Mouse (Mus musculus) megakaryocyte, embryonic 14.5 days (primary cell): Measurements from ENCODE around the gene 1700037H04Rik. TPM values are rescaled to one million over a fixed set of nuclear protein-coding genes. Genes with fewer than 3 reads are reported as not detected.

Experiments used
- H3K27me3 ChIP-seq: replicated peaks from 2 replicates; pipeline ENCODE3; 2012; ENCODE audit warnings: inconsistent platforms
- H3K36me3 ChIP-seq: replicated peaks from 2 replicates; pipeline ENCODE3; 2012; ENCODE audit warnings: low read length, inconsistent platforms, mixed read lengths
- H3K4me1 ChIP-seq: 2 replicates; pipeline ENCODE4 v1.6.1; 2012; ENCODE audit warnings: inconsistent platforms
- H3K4me3 ChIP-seq: replicated peaks from 2 replicates; pipeline ENCODE3; 2012; ENCODE audit warnings: moderate library complexity, mild to moderate bottlenecking, inconsistent platforms
- H3K9me3 ChIP-seq: 2 replicates; pipeline ENCODE4 v1.6.1; 2012; ENCODE audit warnings: inconsistent platforms
- FLI1 ChIP-seq: IDR thresholded peaks from 2 replicates; pipeline ENCODE4 v1.6.1; 2012; ENCODE audit warnings: low read length, inconsistent platforms, mixed read lengths
- GATA1 ChIP-seq: IDR thresholded peaks from 3 replicates; pipeline ENCODE4 v1.6.1; 2012; ENCODE audit warnings: mixed read lengths, low read length, inconsistent platforms, borderline replicate concordance
- polyA plus RNA-seq: library from polyadenylated mRNA; stranded (reverse); fragments of >175 nt; gene quantifications from 2 replicates; pipeline ENCODE4 v1.2.3, GENCODE M21; 2012; ENCODE audit warnings: low replicate concordance; ENCODE audit not compliant: insufficient read depth

The 1700037H04Rik gene
- polyA plus RNA-seq, 1 experiment = 322 TPM

GRCm38 (mm10) chr2:131179990-131180587, 20.2 kb upstream of the 1700037H04Rik start, which contains the start of gene Cenpb:
TSS of gene Cenpb (minus strand) at chr2:131180067.
- peaks cover 34% of the 10 kb centered on the region for H3K36me3 ChIP-seq
- TF ChIP-seq FLI1 = no peak
- no peak for TF ChIP-seq GATA1
- H3K4me1 ChIP-seq = peaks cover 53% of the 10 kb centered on the region
- peak within 1 kb of the TSS; percentile 97 for H3K4me3 ChIP-seq
- no peaks in the 10 kb centered on the region for H3K9me3 ChIP-seq
- no peaks in the 10 kb centered on the region for H3K27me3 ChIP-seq

GRCm38 (mm10) chr2:131179246-131179886, 19.5 kb upstream of the 1700037H04Rik start:
- Histone ChIP-seq H3K4me1 (peaks cover 60% of the 10 kb centered on the region), H3K9me3 (no peaks in the 10 kb centered on the region), H3K27me3 (no peaks in the 10 kb centered on the region), H3K36me3 (peaks cover 34% of the 10 kb centered on the region), H3K4me3 (peak overlapping the region; percentile 97)
- no peak for TF ChIP-seq FLI1
- TF ChIP-seq GATA1 = no peak

GRCm38 (mm10) chr2:131178828-131179245, 19.0 kb upstream of the 1700037H04Rik start:
- no peak for TF ChIP-seq GATA1
- no peak for TF ChIP-seq FLI1
- peaks cover 65% of the 10 kb centered on the region for H3K4me1 ChIP-seq

GRCm38 (mm10) chr2:131177932-131178331, 18.1 kb upstream of the 1700037H04Rik start:
- H3K27me3 ChIP-seq = peaks cover 3% of the 10 kb centered on the region
- peaks cover 72% of the 10 kb centered on the region for H3K4me1 ChIP-seq
- H3K9me3 ChIP-seq = no peaks in the 10 kb centered on the region
- TF ChIP-seq FLI1 (no peak), GATA1 (no peak)
- peak overlapping the region; percentile 97 for H3K4me3 ChIP-seq
- H3K36me3 ChIP-seq = peaks cover 34% of the 10 kb centered on the region

More at GRCm38 (mm10) chr2:131178828-131179245, 19.0 kb upstream of the 1700037H04Rik start:
- H3K36me3 ChIP-seq = peaks cover 34% of the 10 kb centered on the region
- no peaks in the 10 kb centered on the region for H3K27me3 ChIP-seq
- no peaks in the 10 kb centered on the region for H3K9me3 ChIP-seq
- peak overlapping the region; percentile 97 for H3K4me3 ChIP-seq

- H3K27me3 ChIP-seq = peaks cover 15% of the 10 kb centered on the region
- TF ChIP-seq FLI1 (no peak), GATA1 (no peak)
- peaks cover 34% of the 10 kb centered on the region for H3K36me3 ChIP-seq
- H3K9me3 ChIP-seq = no peaks in the 10 kb centered on the region
- H3K4me1 ChIP-seq = peaks cover 84% of the 10 kb centered on the region
- no peak overlapping the region for H3K4me3 ChIP-seq
These were observed 16.6 kb upstream of the 1700037H04Rik start for GRCm38 (mm10) chr2:131176491-131176890.

- Histone ChIP-seq H3K27me3 (peaks cover 21% of the 10 kb centered on the region), H3K4me1 (peaks cover 90% of the 10 kb centered on the region), H3K36me3 (peaks cover 34% of the 10 kb centered on the region), H3K9me3 (no peaks in the 10 kb centered on the region), H3K4me3 (no peak overlapping the region)
- TF ChIP-seq GATA1 = no peak
- TF ChIP-seq FLI1 = no peak
These were observed 16.0 kb upstream of the 1700037H04Rik start for GRCm38 (mm10) chr2:131175945-131176309.

GRCm38 (mm10) chr2:131175286-131175944, 15.5 kb upstream of the 1700037H04Rik start:
- Histone ChIP-seq H3K4me3 (no peak overlapping the region), H3K36me3 (peaks cover 34% of the 10 kb centered on the region), H3K27me3 (peaks cover 26% of the 10 kb centered on the region), H3K9me3 (no peaks in the 10 kb centered on the region), H3K4me1 (peaks cover 90% of the 10 kb centered on the region)
- TF ChIP-seq FLI1 (no peak), GATA1 (no peak)

GRCm38 (mm10) chr2:131174700-131175099, 14.8 kb upstream of the 1700037H04Rik start:
- TF ChIP-seq GATA1 (no peak), FLI1 (no peak)
- H3K27me3 ChIP-seq = peaks cover 28% of the 10 kb centered on the region
- peak overlapping the region; percentile 89 for H3K4me3 ChIP-seq
- peaks cover 88% of the 10 kb centered on the region for H3K4me1 ChIP-seq
- H3K36me3 ChIP-seq = peaks cover 34% of the 10 kb centered on the region
- no peaks in the 10 kb centered on the region for H3K9me3 ChIP-seq

- H3K4me3 ChIP-seq = no peak overlapping the region
- peaks cover 31% of the 10 kb centered on the region for H3K27me3 ChIP-seq
- H3K36me3 ChIP-seq = peaks cover 17% of the 10 kb centered on the region
- peaks cover 65% of the 10 kb centered on the region for H3K4me1 ChIP-seq
- peaks cover 2% of the 10 kb centered on the region for H3K9me3 ChIP-seq
- TF ChIP-seq FLI1 (no peak), GATA1 (no peak)
These were observed 12.4 kb upstream of the 1700037H04Rik start for GRCm38 (mm10) chr2:131172322-131172721.

GRCm38 (mm10) chr2:131171401-131172104, 11.7 kb upstream of the 1700037H04Rik start:
- H3K4me3 ChIP-seq = peak overlapping the region; percentile 82
- H3K36me3 ChIP-seq = peaks cover 10% of the 10 kb centered on the region
- TF ChIP-seq FLI1 (no peak), GATA1 (no peak)
- peaks cover 6% of the 10 kb centered on the region for H3K9me3 ChIP-seq
- peaks cover 57% of the 10 kb centered on the region for H3K4me1 ChIP-seq
- peaks cover 31% of the 10 kb centered on the region for H3K27me3 ChIP-seq
